Mouse (Mus musculus) B cell, adult 2 months (primary cell): ENCODE data around the gene Slc1a2.

Experiments
- DNase-seq, 2 experiments: peaks; one replicate each; pipeline ENCODE4 v3.0.0; 2022

Gene Slc1a2

GRCm38 (mm10) chr2:102768267-102768666 is 109.8 kb downstream of the Slc1a2 start:
- DNase-seq = no peak

- no peak for DNase-seq
Measured at GRCm38 (mm10) chr2:102771304-102771703, 112.8 kb downstream of the Slc1a2 start.

DNA sequence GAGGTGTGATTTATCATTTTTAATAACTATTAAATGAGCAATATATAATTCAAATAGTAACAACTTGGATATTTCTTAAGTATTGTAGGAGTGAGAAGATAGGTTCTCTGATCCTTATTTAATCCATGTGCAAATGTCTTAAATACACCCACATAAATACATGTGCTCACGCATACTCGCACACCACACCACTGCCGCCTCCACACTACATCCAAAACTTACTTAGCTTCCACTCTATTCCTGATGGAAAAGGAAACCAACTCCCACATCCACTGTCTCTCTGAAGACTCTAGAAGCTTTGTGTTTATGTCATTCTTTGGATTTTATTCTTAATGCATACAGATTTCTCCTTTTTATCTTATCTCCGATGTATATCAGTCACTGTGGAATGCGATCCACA is 113.8 kb downstream of the Slc1a2 start:
- DNase-seq = no peak

DNA sequence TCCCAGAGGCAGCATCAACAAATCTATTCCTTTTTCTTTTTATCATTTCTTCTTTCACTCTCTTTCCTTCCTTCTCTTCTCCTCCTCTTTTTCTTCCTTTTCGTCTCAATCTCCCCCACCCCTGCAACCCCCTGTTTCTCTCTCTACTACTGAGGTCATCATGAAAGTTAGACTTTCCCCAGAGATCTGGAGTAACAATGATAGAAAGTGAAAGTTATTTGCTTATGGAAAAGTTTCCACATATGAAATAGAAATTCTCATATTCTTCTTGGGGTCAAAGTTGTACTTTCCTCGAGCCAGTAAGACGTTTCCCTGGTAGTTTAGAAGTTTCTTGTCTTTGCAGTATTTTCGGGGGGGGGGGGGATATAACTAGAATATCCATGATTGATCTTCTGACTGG is 116.2 kb downstream of the Slc1a2 start:
- DNase-seq = no peak

DNA sequence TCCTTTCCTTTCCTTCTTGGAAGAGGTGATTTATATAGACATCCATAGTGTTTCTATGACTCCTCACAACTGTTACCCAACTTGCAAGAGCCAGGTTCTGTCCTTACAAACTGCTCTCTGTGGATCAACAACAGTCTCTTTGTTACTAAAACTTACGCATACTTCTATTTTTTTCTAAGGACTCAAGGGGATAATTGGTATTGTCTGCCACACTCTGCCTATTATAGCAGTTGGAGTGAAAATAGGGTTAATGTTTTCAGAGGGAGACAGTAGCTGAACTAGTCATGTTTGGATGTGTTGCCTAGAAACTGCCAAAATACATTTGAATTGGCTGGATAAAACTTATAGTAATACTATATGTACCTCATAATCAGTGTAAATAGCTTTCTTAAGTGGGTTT is 117.1 kb downstream of the Slc1a2 start:
- DNase-seq = no peak

DNA sequence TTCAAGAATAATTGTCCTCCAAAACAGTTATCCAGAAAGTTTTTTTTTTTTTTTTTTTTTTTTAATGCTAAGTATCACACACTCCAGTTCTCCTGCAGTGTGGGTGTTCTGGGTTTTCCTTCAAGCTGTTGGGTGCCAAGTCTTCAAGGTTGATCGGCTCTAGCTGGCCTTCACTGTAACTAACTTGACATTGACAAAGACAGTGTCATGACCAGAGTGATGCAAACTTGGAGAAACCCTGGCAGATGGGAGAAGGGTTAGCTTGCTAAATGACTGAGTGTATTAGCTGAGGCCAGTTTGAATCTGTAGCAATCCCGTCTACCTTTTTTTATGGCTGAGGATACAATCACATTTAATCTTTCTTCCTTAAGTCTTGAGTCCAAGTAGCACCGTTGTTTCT is 119.7 kb downstream of the Slc1a2 start:
- no peak for DNase-seq

DNA sequence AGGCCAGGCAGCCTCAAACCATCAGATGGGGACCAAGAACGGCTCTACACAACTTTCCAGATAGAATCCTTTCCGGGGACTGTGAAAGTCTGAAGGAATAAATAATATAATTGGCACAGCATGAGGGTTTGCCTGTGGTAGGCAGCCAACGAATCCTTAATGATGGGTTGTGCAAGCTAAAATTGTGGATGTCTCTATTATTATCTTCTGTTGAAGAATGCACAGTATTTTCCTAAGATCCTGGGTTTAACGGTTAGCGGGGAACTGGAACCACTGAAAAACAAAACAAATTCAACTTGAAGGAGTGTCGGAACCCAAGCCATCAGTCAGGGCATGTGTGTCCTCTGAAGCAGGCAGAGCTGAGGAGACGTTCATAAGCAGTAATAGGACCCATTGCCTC is 124.3 kb downstream of the Slc1a2 start:
- DNase-seq = no peak

- DNase-seq = no peak
Measured at GRCm38 (mm10) chr2:102785696-102786095, 127.2 kb downstream of the Slc1a2 start.

DNA sequence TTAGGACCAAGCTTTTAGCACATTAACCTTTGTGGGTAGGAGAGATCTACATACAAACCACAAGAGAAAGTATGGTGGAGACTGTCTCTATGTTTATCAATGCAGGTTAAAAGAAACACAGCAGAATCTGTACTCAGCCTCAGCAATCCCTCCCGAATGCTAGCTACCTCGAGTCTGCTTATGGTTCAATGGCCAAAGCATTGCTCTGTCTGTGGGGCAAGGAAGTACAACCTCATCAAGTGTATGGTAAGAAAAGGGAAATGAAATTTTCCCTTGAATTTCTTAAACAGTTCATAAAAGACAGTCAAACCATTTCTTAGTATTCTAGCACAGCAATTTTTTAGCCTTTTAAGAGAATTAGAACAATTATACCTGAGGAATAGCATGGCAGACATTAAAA is 133.2 kb downstream of the Slc1a2 start:
- DNase-seq = peak; percentile 39 to 43

DNA sequence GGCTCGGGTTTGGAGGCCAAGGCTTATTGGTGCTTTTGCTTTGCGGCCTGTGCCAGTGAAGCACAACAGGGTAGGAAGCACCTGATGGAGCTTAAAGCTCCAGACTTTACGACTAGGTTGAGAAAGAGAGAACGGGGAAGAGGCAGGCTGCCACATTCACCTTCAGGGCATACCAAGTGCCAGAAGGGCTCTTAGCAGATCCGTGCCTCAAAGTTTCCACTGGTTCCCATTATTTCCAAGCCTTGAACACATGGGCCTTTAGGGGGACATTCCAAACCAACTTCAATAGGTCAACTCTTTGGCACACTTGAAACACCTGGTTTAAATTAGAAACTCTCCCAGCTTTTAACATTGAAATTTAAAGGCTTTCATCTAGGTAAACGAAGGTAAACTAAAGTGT is 134.3 kb downstream of the Slc1a2 start:
- DNase-seq = peak; percentile 3 to 6

DNA sequence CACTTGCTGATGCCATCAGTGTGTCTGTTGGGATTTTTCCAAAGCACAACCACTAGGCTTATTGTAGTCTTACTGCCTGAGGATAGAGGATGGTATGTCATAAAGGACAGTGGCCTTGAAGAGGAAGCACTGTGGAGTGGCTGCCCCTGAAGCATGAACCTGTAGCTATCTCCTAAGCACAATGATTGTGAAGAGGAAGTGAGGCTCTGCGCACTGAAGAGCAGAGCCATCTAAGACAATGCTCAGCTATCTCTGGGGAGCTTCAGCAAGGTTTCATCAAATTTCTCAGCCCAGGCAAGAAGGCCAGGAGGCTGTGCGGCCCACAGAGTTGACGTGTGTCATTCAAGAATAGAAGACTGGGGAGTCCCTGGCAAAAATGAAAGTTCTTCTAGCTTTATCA is 136.6 kb downstream of the Slc1a2 start:
- DNase-seq = peak; percentile 75 to 78

GRCm38 (mm10) chr2:102798149-102798548 is 139.7 kb downstream of the Slc1a2 start:
- DNase-seq = no peak

- no peak for DNase-seq
Measured at GRCm38 (mm10) chr2:102801899-102802298, 143.4 kb downstream of the Slc1a2 start.

DNA sequence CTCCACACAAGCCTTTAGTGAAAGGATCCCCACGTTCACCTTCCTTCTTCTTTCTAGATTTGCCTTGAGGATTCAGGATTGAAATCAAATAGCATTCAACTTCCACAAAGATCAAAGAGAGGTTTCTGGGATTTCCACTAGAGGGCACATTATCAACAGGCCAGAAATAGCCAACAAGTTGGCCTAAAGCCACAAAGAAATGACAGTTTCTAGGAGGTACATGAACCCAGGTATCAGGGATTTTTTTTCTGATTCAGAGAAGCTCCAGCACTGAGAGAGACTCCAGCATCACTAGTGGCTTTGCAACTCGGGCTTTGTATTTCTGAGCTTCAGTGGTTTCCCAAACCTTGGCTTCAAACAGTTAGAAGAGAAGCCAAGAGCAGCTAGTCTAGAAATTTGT is 145.7 kb downstream of the Slc1a2 start:
- peak in 1 of 2 experiments; percentile 27 for DNase-seq

DNA sequence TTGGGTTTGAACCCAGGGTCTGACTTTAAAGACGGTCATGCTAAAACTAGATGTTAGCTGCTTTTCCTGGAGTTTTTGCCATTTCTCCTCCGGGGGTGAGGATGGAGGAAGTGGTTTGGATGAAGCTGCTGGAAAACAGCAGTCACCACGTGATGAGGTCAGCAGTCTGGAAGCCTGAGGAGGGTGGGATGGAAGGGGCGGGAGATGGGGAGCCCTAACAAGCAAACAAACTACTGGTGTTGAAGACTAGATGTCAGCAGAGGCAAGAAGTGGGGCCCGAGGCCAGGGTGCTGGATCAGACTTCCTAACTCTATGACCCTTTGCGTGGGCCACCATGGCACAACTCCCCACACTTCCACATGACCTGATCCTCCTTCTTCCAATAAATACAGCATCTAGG is 146.8 kb downstream of the Slc1a2 start:
- no peak for DNase-seq

DNA sequence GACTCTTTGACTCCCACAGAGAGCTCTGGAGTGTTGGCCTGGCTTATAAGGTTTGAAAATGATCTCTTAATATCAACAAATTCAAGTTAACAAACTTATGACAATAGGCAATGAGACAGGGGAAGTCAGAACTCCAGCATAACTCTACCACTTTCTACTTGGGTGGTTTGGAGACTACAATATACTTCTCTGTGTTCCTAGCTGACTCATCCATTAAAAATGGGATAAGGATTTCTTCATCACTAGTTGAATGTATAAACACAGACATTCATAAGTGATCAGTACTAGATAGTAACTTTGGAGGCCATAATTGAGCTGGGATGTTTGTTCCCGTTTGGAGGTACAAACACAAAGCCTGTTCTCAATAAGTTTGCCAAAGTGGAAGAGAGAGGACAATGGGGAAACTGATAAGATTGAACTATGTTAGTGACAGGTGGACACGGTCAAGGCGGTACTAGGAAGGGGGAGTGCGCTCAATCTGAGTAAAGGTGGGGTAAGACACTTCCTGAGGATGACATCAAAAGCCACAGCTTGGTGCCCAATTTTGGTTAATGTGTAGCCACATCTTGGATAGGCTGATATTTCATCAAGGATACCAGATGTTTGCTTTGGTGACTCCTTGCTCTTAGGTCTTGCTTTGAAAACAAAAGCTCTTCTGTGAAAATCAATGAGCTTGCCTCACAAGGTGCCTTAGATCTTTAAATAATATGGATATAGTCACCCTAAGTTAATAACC is 147.5 kb downstream of the Slc1a2 start:
- no peak for DNase-seq

DNA sequence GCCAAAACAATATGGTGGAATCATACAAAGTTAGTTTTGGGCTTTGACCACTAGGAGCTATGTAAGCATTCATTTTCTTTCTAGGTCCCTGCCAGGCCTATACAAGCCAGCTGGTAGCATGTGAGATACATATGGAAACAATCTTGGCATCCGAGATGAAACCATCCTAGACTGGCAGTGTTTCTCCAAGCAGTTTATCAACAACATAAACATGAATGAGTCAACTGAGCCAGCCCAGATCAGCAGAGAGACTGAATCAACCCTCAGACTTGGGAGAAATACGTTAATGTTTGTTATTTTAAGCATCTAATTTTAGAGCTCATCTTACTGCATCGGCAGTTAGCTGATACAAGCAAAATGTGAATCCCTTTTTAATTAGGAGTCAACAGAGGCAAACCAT is 149.2 kb downstream of the Slc1a2 start:
- DNase-seq = no peak

DNA sequence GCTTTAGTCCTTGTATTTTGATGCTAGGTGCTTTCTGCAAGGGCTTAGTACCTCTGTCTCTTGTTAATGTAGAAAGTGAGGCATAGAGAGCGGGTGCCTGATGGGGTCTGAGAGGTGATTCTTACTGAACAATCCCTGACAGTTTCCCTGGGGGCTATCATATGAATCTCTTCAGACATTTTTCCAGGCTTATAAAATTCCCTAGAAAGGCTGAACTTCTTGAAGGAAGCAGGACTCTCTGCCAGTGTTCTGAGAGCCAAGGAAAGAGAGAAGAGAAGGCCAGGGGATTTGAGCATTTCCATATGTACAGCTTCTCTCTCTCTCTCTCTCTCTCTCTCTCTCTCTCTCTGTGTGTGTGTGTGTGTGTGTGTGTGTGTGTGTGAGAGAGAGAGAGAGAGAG is 151.0 kb downstream of the Slc1a2 start:
- DNase-seq = no peak

DNA sequence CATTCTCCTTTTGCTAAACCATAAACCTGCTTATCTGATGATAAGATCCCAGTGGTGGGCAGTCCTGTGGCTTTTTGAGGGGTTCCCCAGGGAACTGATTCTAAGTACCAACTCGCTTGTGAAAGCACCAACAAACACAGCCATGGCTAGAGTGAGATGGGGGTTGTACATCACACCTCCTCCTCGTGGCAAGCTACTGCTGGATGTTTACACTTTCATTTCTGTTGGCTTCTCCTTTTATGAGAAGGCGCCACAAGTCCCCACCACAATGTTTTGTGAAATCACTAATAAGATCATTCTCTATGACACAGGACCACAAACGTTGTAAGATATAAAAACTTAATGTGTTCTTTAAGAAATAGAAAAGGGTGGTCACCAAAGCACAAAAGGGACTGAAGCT is 154.3 kb downstream of the Slc1a2 start:
- peak; percentile 71 to 77 for DNase-seq

DNA sequence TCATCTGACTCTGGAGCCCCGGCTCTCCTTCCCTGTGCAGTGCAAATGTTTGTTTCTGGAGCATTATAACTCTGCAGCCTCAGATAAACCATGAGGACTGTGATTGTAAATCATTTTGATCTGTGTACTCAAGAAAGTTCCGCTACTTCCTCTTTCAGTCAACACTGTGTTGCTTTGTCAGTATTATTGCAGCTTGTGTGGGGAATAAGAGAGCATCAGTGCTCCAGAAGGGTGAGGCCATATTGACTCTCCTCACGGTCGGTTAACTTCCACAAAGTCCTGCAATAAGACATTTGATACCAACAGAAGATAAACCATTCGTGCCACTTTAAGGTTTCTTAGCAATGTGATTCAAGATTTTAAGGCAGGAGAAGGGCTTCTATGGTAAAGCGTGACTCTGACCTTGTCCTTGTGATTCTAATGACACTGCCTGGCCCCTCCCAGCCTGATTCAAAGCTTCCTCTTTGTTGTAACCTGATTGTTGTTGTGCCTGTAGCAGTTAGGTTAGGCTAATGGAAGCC is 156.9 kb downstream of the Slc1a2 start:
- DNase-seq = peak; percentile 74 to 79

DNA sequence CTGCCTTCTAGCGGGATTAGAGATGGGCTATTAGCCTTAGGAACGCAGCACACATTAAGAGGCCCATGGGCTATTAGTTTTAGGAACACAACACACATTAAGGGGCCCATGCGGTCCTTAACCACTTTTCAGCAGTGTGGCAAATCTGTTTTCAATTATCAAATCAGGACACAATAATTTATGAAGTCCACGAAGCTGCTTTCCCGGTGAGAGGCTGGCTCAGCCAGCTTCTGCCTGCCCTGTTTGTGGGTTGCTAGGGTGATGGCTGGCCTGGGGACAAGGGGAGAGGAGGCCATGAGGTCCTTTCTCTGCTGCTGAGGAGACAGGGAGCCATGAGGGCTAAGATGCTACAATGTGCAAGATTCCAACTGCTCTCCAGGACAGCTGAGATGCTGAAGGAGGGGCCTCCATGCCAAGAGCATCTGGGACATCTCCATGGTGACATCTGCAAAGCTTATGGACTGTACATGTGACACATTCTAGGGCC is 161.8 kb downstream of the Slc1a2 start:
- no peak for DNase-seq

GRCm38 (mm10) chr2:102820790-102821189 is 162.3 kb downstream of the Slc1a2 start:
- DNase-seq = no peak

DNA sequence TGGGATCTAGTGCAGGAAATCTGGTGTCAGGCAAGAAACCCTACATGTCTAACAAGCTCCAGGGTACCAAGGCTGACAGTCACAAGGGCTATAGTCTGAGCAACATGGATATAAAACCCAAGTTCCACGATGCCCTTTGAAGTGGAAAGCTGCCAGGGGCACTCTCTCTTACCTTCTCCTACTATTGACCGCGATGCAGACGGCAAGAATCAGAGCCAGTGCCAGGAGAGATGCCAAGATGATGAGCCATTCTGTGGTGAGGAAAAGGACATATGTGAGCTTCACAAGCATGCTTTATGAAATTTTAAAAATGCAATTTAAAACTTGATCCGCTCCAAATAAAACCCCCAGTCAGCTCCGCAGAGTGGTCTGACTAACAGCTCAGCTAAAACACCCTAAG is 163.6 kb downstream of the Slc1a2 start:
- no peak for DNase-seq

DNA sequence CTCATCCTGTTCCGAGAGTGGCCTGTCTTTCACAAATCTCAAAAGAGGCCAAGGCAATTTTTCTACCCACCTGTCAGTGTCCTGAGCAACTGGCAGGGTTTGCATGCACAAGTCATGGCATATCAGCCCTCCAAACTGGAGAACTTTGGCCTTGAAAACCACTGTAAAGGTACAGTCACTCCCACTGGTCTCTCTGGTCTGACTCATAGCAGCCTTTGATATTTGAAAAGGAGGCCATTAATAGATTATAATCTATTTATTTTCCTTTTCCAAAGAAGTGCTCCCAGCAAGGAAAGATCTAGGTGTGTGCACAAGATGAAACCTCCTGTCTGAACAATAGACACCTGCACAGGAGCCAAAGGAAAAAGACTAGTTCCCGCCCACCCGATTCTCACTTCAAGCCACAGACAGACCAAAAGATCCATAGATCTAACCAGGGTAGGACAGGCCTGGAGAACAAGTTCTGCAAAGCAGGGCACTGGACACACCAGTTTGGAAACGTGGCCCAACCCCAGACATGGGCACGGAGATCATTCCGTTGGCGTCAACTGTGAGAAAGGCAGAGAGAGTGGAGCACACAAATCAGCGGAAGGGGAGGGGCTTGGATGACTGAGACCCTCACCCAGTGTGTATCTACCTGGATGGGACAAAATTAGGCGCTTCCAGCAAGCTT is 167.6 kb downstream of the Slc1a2 start:
- no peak for DNase-seq
